Mouse (Mus musculus) left cerebral cortex, postnatal 10 days (tissue): ENCODE results near the gene Rapgef2. TPM values are rescaled to one million over a fixed set of nuclear protein-coding genes. Genes with fewer than 3 reads are reported as not detected.

Source experiments
- DNase-seq, 2 experiments: peaks; one replicate each; pipeline ENCODE4 v3.0.0; 2021 to 2022; ENCODE audit warnings: low spot score in 2 of 2, mixed read lengths in 1 of 2; ENCODE audit errors: extremely low spot score in 1 of 2
- intact Hi-C: fragments of 180-260 bp; cut with DNase I; formaldehyde crosslinking; loops from one replicate; pipeline ENCODE4 v1.15.1; 2025
- total RNA-seq, 2 experiments: library from RNA; stranded (reverse); gene quantifications; 2 replicates each; pipeline ENCODE4 v1.2.3; 2021

Rapgef2 gene
- total RNA-seq, 2 experiments from 2014 or later, result 92.8 to 96.4 TPM

DNA sequence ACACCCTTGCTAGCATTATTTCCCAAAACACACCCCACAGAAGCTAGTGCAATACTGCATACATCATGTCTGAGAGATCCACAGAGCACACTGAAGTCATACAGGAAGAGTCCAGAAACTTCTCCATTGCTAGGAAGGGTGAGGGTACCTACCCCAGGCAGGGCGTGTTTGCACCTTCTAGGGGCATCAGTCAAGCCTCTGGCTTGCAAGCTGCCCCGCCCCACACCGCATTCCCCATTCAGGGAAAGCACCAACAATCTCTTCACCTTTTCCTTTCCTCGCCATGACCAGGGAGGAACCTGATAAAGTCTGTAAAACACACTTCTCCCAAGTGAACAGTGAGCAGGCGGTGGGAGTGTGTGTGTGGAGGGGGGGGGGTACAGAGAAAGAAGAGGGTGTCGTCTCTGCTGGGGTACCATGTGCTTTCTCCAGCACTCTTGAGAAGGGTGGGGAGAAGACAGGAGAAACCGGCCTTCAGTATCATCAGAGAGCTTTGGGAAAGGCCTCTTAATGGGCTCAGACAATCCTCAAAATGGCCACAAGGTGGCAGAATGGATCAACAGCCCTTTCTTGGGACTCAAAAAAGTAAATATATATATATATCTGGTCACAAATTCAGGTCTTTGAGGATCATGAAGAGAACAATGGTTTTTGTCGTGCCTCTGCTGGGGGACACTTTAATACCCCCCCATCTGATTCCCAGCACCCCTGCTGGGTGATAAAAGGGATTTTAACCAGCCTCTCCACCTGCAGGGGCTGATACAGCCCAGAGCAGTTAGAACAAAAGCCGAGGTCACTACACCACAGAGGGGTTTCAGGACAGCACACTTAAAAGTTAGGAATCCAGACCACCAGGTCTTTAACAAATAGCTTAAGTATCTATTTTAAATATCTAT lies 64.8 kb downstream of the Rapgef2 start:
- intact Hi-C loops, result loop anchor here (2.0 to 5.0 kb wide), 3 partner anchors 65 to 366 kb away; partner anchors contain the start of gene Rapgef2
- DNase-seq, result peak; percentile 63 to 72

DNA sequence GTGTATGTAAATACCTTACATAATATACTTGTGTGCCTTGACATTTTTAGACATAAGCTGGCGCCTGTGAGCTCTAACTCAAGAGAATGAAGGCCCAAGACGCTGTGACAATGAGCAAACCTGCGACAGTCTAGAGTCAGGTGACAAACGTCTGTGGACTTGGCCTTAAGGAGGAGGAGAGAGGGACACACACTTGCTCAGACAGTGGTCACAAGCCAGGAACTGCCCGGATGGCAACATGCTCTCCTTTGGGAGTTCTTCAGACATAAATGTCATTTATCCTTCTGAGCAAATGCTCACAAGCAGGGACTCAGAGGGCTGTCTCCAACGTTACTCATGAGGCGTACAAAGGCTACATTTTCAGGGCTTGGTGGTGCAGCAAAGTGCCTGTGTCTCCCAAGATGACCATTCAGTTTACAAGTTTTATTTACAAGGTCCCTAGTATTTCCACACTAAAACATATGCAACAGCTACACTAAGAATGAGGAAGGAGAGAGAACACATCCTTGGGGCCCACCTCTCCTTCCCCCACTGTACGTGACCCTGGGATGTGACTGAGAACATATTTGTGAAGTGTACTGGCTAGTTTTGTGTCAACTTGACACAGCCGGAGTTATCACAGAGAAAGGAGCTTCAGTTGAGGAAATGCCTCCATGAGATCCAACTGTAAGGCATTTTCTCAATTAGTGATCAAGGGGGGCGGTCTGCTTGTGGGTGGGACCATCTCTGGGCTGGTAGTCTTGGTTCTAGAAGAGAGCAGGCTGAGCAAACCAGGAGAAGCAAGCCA lies 67.0 kb downstream of the Rapgef2 start:
- no peak for DNase-seq
- intact Hi-C loops, result no loop called here

DNA sequence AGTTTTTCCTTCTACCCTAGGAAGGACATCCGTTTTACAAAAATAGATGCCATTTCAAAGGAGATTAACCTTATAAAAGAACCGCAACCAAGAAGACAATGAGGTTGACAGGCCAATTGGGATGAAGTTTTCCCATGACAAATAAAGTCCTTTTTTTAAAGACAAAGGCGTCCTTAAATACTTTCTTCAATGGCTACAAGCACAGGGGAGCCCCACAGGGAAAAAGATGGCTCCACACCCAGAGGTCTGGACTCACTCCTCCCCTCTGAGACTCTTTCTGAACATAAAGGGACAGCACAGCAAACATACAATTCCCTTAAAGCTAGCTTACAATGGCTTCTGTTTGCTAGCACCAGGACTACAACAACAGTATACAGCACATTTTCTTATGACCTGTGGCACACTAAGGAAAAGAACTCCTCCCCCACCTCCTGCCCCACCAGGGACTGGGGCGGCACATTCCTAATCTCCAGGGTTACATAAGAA lies 67.7 kb downstream of the Rapgef2 start:
- intact Hi-C loops, result no loop called here
- peak in 1 of 2 experiments; percentile 47 for DNase-seq

DNA sequence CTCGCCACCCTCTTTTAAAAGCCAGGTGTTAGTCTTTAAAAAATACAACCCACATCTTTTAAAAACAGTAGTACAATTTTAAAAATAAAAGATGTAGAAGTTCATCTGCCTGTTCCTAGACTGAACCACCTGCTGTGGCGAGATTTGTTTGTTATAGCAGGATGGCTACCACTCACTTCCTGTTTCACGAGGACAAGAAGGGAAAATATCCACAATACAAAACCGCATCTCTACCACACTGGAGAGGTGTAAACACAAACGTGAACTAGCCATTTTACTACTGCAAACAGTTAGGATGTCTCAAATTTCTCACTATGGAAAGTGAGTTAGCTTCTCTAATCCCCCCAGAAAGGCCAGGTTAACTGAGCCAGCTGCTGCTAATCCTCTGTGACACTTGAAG lies 76.1 kb downstream of the Rapgef2 start:
- DNase-seq, result no peak
- intact Hi-C loops, result no loop called here

DNA sequence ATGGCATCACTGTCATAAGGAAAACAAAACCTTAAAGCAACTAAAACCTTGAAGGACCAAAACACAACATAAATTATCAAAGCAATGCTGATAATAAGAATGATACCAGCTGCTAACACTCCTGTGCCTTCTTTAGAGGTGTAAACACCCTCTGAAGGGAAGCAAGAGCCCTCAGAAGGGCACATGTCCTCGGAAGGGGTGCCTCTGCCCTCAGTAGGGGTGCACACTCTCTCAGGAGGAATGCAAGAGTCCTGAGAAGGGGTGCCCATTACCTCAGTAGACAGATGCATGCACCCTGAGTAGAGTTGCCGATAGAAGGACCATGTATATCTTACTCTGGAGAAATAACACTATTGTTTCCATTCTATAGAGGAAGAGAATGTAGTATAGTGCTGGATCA lies 79.1 kb downstream of the Rapgef2 start:
- no peak for DNase-seq

DNA sequence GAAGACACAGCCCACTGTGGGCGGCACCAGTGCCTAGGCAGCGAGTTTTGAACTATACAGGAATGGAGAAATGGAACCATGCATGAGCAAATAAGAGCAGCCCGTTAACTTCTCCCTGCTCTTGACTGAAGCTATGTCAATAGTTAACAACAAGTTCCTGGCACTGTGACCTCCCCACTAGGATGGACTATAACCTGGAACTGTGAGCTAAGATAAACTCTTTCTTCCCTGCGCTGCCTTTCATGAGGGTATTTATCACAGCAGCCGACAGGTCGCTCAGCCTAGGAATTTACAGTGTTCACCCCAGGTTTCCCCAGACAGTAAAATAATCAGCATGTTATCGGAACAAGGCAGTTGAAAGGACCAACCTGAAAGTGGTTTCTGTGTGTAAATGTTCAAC lies 79.8 kb downstream of the Rapgef2 start:
- intact Hi-C loops, result no loop called here
- no peak for DNase-seq

More for the DNA sequence above, 79.1 kb downstream of the Rapgef2 start:
- intact Hi-C loops, result no loop called here

DNA sequence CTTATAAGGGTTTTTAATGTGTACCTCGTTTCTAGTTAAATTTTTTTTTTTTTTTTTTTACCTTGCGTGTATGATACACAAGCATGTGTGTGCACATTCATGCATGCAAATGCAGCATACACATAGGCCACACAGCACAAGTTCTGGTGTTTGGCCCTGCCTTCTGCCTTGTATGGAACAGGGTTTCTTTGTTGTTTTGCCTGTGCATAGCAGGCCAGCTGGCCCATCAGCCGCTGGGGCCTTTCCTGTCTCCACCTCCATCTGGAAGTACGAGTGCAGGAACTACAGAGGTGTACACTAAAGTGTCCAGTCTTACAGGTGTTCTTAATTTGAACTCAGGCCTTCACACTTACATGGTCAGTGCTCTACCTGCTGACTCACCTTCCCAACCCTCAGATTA lies 80.3 kb downstream of the Rapgef2 start:
- intact Hi-C loops, result loop anchor here (2.0 kb wide), 1 partner anchor 381 kb away; no protein-coding TSS in a partner anchor
- DNase-seq, result no peak

DNA sequence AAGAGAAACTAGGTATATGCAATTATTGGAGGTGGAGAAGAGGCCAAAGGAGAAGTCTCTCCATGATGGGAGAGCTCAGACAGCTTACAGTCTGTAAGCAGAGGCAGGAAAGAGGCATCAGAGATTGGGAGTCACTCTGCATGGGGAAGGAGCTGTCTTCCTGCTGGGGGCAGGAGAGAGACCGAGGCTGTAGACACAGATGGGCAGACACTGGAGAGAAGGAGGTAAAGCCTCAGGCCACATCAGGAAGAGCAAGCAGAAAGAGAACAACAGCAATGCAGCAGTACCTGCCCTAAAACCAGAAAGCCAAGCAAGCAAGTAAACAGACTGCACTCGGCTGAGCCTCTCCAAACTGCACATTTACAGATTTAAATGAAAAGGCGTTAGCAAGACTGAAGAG lies 81.2 kb downstream of the Rapgef2 start:
- DNase-seq, result no peak
- intact Hi-C loops, result loop anchor here (2.0 kb wide), 1 partner anchor 382 kb away; no protein-coding TSS in a partner anchor

DNA sequence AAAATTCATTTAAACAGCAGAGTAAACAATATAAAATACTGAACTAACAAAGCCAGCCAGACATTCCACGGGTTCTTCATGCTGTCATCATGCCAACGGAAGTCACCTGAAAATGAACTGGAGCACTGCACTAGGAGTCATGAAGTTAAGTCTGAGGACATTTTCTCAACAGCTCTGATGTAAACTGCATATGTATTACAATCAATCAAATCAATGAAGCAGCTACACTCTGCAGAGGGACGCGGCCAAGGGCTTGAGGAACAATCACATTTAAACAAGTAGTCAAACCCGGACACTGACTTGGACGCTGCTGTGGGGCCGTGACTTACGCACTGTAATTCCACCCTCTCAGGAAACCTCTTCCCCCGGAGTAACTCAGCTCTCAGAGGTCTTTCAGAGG lies 82.1 kb downstream of the Rapgef2 start:
- intact Hi-C loops, result loop anchor here (2.0 to 5.0 kb wide), 2 partner anchors 293 to 383 kb away; no protein-coding TSS in a partner anchor
- no peak for DNase-seq

DNA sequence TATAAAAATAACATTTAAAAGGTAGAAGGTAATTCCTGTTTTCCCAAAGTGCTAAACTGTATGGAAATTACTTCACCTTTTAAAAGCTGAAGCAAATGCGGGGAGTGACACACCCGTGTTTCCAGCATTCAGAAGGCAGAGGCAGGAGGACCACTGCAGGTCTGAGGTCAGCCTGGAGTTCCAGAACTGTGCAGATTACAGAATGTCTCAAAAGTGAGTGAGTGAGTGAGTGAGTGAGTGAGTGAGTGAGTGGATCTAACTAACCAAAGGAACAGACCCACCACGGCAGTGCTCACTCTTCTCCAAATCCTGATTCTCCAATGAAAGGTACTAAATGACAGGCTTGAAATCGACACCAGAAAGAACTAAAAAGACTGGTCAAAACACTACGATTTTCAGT lies 82.5 kb downstream of the Rapgef2 start:
- DNase-seq, result no peak
- intact Hi-C loops, result loop anchor here (2.0 to 5.0 kb wide), 2 partner anchors 293 to 383 kb away; no protein-coding TSS in a partner anchor

DNA sequence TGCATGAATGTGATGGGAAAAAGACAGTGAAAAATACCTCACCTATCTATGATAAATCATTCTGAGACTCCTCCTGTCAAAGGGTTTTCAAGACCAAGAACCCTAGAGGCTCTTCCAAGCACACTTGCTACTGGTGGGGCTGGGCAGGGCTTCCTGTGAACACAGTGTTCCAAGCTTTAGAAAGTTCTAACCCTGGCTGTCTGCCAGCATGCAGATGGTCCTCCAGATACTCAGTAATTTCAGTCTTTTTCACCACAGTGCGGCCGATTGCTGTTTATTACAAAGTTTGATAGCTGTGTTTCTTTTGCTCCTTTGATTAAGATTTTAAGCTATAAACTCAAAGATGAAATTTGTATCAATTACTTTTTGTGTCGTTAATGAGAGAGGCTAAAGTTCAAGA lies 83.1 kb downstream of the Rapgef2 start:
- DNase-seq, result peak; percentile 54 to 89
- intact Hi-C loops, result loop anchor here (5.0 kb wide), 1 partner anchor 294 kb away; no protein-coding TSS in a partner anchor

DNA sequence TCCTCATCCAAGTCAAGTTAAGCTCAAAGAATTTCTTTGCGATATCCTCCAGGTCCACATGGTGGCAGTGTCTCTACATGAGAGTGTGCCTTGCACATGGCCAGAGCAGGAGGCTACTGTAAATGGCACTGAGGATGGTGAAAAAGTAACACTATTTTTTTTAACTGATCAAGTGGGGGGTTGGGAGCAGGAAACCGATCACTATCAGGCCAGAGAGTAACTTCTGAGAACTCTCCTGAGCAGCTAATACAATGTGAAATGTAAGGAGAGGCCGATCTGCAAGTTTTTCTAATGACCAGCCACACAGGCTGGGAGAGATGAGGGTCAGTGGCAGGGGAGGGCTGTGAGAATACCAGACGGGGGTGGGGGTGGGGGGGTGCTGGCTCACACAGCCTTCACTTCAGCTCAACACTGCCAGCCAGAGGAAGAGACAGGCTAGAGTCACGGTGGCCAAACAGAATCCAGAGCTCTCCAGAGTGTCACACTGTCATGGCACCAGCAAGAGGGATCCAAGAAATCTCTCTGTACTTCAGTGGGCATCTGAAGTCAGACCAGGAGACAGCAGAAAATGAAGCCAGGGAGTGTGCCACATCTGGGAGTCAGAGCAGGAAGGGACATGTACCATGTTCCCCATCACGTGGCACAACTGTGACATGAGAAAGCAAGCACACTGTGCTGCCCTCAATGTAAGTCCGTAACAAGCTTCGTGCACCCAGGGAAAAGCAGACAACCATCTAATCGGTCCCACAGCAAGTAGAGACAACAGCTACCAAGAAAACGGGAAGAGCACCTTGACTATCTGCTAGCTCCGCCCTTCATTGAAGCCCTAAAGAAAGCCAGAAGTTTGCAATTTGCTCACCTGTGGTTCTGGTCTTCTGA lies 83.8 kb downstream of the Rapgef2 start:
- intact Hi-C loops, result loop anchor here (5.0 kb wide), 1 partner anchor 295 kb away; no protein-coding TSS in a partner anchor

DNA sequence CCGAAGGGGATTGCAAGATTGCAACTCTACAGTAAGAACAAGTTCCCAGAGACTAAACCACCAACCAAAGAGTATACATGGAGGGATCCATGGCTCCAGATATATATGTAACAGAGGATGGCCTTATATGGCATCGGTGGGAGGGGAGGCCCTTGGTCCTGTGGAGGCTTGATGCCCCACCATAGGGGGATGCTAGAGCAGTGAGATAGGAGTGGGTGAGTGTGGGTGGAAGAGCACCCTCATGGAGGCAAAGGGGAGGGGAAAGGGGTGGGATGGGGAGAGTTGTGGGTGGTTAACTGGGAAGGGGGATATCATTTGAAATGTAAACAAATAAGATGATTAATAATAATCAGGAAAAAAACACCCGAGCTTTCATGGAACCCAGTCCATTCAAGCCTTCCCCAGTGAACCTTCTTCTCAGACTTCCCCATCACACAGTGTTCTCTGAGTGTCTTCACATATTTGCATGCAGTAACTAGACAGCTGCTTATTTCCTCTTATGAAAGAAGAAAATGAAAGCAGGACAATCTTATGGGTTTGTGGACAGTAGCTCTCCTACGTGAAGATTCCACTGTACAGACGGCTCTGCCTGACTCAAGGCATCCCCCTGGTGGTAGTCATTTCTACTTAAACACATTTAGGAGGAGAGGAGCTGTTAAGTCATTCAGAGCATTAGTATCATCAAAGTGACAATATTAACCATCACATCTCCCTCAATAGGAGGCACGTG lies 89.4 kb downstream of the Rapgef2 start:
- DNase-seq, result peak; percentile 58 to 63
- intact Hi-C loops, result loop anchor here (2.0 to 10.0 kb wide), 2 partner anchors 102 to 238 kb away; no protein-coding TSS in a partner anchor

More for the DNA sequence above, 83.8 kb downstream of the Rapgef2 start:
- DNase-seq, result peak; percentile 72 to 81

DNA sequence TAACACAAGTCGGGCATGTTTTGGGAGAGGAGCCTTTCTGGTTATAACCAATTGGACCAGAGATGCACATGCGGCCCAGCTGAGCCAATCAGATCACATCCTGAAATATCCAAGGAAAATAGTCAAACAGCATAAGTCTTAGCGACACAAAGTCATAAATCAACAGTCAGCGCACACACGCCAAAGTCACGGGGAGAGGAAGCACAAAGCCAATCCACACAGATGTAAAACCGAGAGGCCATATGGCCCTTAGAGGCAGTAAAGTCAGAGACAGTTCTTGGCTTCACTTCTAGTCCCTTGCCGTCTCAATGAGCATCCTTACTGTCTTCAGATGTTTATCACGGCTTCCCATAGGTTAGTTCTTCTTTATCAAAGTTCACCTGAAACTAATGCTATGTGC lies 91.0 kb downstream of the Rapgef2 start:
- intact Hi-C loops, result loop anchor here (10.0 kb wide), 1 partner anchor 100 kb away; no protein-coding TSS in a partner anchor
- no peak for DNase-seq

DNA sequence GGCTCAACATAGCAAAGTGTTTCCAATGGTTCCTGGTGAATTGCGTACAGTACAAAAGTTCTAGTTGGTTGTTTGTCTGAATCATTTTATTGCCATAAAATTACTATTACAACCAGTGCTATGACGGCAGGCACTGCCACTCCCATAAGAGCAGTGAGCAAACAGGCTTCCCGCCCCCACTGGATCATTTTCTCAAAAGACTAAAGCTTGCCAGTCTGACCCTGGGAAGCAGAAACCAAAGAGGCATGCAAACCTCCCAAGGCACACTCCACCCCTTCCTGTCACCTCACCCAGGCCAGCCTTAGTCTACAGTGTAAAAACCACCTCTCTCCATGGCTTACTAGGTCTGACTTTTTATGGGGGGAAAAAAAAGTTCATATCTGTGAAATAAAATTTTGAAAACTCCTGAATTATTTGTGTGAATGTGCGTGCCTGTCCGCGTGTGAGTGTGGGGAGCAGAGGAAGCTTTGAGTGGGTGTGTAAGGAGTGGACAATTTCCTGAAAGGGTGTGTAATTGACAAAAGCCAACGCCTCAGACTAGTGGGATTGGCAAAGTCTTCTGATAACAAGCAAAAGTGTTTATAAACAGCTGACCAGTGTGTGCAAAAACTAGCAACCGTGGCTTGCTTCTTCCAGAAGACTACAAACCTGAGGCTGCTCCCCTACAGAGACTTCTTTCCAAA lies 92.1 kb downstream of the Rapgef2 start:
- DNase-seq, result no peak
- intact Hi-C loops, result loop anchor here (10.0 kb wide), 1 partner anchor 99 kb away; no protein-coding TSS in a partner anchor

DNA sequence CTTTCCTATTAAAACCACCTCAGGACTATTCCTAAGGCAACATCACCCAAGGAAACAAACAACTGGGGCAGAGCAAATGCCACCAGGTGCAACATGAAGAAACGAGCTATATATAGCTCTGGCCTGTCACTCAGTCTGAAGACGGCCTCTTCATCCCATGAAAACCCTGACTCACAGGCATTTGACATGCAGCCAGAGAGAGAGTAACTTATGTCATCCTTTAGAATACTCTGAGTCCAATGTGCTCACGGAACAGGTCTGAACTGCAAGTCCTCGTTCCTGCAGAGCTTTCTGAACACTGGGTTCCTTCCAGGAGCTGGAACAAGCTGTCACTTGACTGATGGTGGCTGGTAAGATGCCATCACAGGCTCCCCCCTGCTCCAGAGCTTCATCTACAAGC lies 93.3 kb downstream of the Rapgef2 start:
- intact Hi-C loops, result loop anchor here (10.0 kb wide), 1 partner anchor 98 kb away; no protein-coding TSS in a partner anchor
- DNase-seq, result no peak

DNA sequence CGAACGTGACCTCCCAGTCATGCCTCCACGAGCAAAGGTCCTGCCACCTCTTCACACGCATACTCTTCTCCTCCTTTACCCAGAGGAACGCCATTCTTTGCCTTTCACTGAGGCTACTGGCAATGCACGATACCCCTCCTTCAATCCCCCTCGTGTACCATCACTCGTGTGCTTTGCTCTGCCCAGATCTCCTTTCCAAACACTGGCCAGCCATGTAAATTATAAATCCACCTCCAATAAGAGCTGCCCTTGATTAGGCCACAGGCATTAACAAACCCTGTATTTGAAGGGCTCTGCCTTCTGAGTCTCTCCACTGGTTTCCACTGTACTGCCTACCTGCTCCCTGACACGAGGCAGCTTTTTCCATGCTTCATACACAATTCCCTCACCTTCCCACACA lies 94.3 kb downstream of the Rapgef2 start:
- DNase-seq, result no peak
- intact Hi-C loops, result loop anchor here (10.0 kb wide), 1 partner anchor 97 kb away; no protein-coding TSS in a partner anchor
